Mouse (Mus musculus): ENCODE measurements around the gene Polr2l.

The Polr2l gene

GRCm38 (mm10) chr7:141467230-141468030, 7.5 kb downstream of the Polr2l start, which contains the start of gene Cd151:
TSS of gene Cd151 (plus strand) at chr7:141467392.
- DNase-seq (ENCODE audit: low spot score in 2 of 2): peak; percentile 87 to 90

GRCm38 (mm10) chr7:141466607-141467148, 8.3 kb downstream of the Polr2l start:
- no peak for DNase-seq (ENCODE audit: low spot score in 2 of 2)

GRCm38 (mm10) chr7:141466045-141466394, 8.9 kb downstream of the Polr2l start:
- no peak for DNase-seq (ENCODE audit: low spot score in 2 of 2)

GRCm38 (mm10) chr7:141465388-141466044, 9.4 kb downstream of the Polr2l start:
- DNase-seq (ENCODE audit: low spot score in 2 of 2): no peak

- no peak for DNase-seq (ENCODE audit: low spot score in 2 of 2)
Observed at GRCm38 (mm10) chr7:141464603-141465201, 10.2 kb downstream of the Polr2l start.

GRCm38 (mm10) chr7:141463824-141464602, 10.9 kb downstream of the Polr2l start:
- no peak for DNase-seq (ENCODE audit: low spot score in 2 of 2)

GRCm38 (mm10) chr7:141462333-141462821, 12.6 kb downstream of the Polr2l start:
- DNase-seq (ENCODE audit: low spot score in 2 of 2): no peak

GRCm38 (mm10) chr7:141461521-141462332, 13.2 kb downstream of the Polr2l start:
- DNase-seq (ENCODE audit: low spot score in 2 of 2): no peak

- DNase-seq (ENCODE audit: low spot score in 2 of 2): no peak
Observed at GRCm38 (mm10) chr7:141460391-141461113, 14.4 kb downstream of the Polr2l start, which contains the start of gene Cracr2b. TSS of gene Cracr2b (plus strand) at chr7:141461094.

GRCm38 (mm10) chr7:141460001-141460390, 14.9 kb downstream of the Polr2l start:
- DNase-seq (ENCODE audit: low spot score in 2 of 2): no peak

- DNase-seq (ENCODE audit: low spot score in 2 of 2): peak in 1 of 2 experiments; percentile 1
Observed at GRCm38 (mm10) chr7:141459301-141459711, 15.6 kb downstream of the Polr2l start.

GRCm38 (mm10) chr7:141458661-141459060, 16.3 kb downstream of the Polr2l start:
- no peak for DNase-seq (ENCODE audit: low spot score in 2 of 2)

GRCm38 (mm10) chr7:141457986-141458660, 16.8 kb downstream of the Polr2l start:
- DNase-seq (ENCODE audit: low spot score in 2 of 2): no peak

- DNase-seq (ENCODE audit: low spot score in 2 of 2): no peak
Observed at GRCm38 (mm10) chr7:141457236-141457635, 17.7 kb downstream of the Polr2l start.

- DNase-seq (ENCODE audit: low spot score in 2 of 2): no peak
Observed at GRCm38 (mm10) chr7:141456739-141457138, 18.2 kb downstream of the Polr2l start.

GRCm38 (mm10) chr7:141455610-141456314, 19.2 kb downstream of the Polr2l start:
- DNase-seq (ENCODE audit: low spot score in 2 of 2): peak; percentile 71 to 80

- peak; percentile 94 to 96 for DNase-seq (ENCODE audit: low spot score in 2 of 2)
Observed at GRCm38 (mm10) chr7:141454967-141455551, 19.9 kb downstream of the Polr2l start, which contains the start of gene Pnpla2. TSS of gene Pnpla2 (plus strand) at chr7:141455198.

GRCm38 (mm10) chr7:141453636-141454035, 21.3 kb downstream of the Polr2l start:
- no peak for DNase-seq (ENCODE audit: low spot score in 2 of 2)
